Mouse (Mus musculus) bone marrow, adult 2 months (tissue): ENCODE measurements around the gene Gm17657. TPM values are rescaled to one million over a fixed set of nuclear protein-coding genes. Genes with fewer than 3 reads are reported as not detected.
A peak's percentile ranks its signal among the peaks of the same experiment; 100 is the strongest.

Experiments
- H3K27ac ChIP-seq: fragments of 200-500 bp; 2 replicates; pipeline ENCODE4 v1.5.1; 2012; ENCODE audit warnings: low read depth, mild to moderate bottlenecking, control low read depth, inconsistent platforms, low read length; ENCODE audit not compliant: control insufficient read depth, poor library complexity, insufficient read depth
- H3K4me1 ChIP-seq: fragments of 200-500 bp; 2 replicates; pipeline ENCODE4 v1.6.1; 2011; ENCODE audit warnings: low read length; ENCODE audit not compliant: control insufficient read depth, insufficient read depth
- H3K4me3 ChIP-seq: fragments of 200-500 bp; replicated peaks from 2 replicates; pipeline ENCODE3; 2011; ENCODE audit warnings: mild to moderate bottlenecking, low read depth, low read length, control low read depth; ENCODE audit not compliant: control insufficient read depth
- CTCF ChIP-seq: fragments of 200-500 bp; IDR thresholded peaks from 2 replicates; pipeline ENCODE4 v1.5.1; 2011; ENCODE audit warnings: low read length, control low read depth; ENCODE audit not compliant: control insufficient read depth, insufficient read depth
- POLR2A ChIP-seq: fragments of 200-500 bp; IDR thresholded peaks from 2 replicates; pipeline ENCODE4 v1.6.1; 2011; ENCODE audit warnings: low read depth, mild to moderate bottlenecking, control low read depth, low read length, borderline replicate concordance; ENCODE audit not compliant: control insufficient read depth
- WGBS: fragments of 180-500 bp; shearing (Covaris S2); methylation state at CpG from one replicate; pipeline ENCODE4 v1.1.7; 2018; 5-methylcytosine and 5-hydroxymethylcytosine counted together
- polyA plus RNA-seq: library from polyadenylated mRNA; stranded (reverse); fragments of >200 nt; gene quantifications from 2 replicates; pipeline ENCODE4 v1.2.4, GENCODE M21; 2011; ENCODE audit warnings: low replicate concordance; ENCODE audit not compliant: missing spikeins, insufficient read depth, insufficient read length

Gm17657 gene
- polyA plus RNA-seq: 0.65 TPM in 1 of 2 replicates, not detected in the other

GRCm38 (mm10) chr17:29549543-29550428, at the start of gene Gm17657, which contains the start of gene Tbc1d22b:
Gene Gm17657 (minus strand): TSS chr17:29549638.
Gene Tbc1d22b (plus strand): TSS chr17:29549785.
- no peak for TF ChIP-seq CTCF
- peak; percentile 47; the same call in 1 of the 2 replicates for TF ChIP-seq POLR2A
- Histone ChIP-seq H3K4me1 (peaks cover 3% of the 10 kb centered on the region; the same call in 1 of the 2 replicates), H3K27ac (peak within 1 kb of the TSS; percentile 50; the same call in 1 of the 2 replicates), H3K4me3 (peak within 1 kb of the TSS; percentile 71)
- 1% methylated on average over 44 of the region's 44 CpGs for WGBS

GRCm38 (mm10) chr17:29599051-29599450, 49.6 kb upstream of the Gm17657 start:
- WGBS: 94% methylated on average over 14 of the region's 14 CpGs
- Histone ChIP-seq H3K4me1 (no peaks in the 10 kb centered on the region), H3K27ac (no peak overlapping the region), H3K4me3 (no peak overlapping the region)
- no peak for TF ChIP-seq CTCF
- no peak for TF ChIP-seq POLR2A

- TF ChIP-seq CTCF (no peak), POLR2A (no peak)
- Histone ChIP-seq H3K27ac (no peak overlapping the region), H3K4me1 (no peaks in the 10 kb centered on the region), H3K4me3 (no peak overlapping the region)
- WGBS: 89% methylated on average over 13 of the region's 13 CpGs
Measured at GRCm38 (mm10) chr17:29596771-29597132, 47.3 kb upstream of the Gm17657 start.

GRCm38 (mm10) chr17:29595891-29596770, 46.7 kb upstream of the Gm17657 start:
- TF ChIP-seq POLR2A: no peak
- no peak overlapping the region for H3K4me3 ChIP-seq
- no peak overlapping the region for H3K27ac ChIP-seq
- 88% methylated on average over 15 of the region's 15 CpGs for WGBS
- no peaks in the 10 kb centered on the region for H3K4me1 ChIP-seq

GRCm38 (mm10) chr17:29589221-29589898, 39.9 kb upstream of the Gm17657 start:
- WGBS: 79% methylated on average over 11 of the region's 11 CpGs
- Histone ChIP-seq H3K4me1 (no peaks in the 10 kb centered on the region), H3K27ac (no peak overlapping the region), H3K4me3 (no peak overlapping the region)
- TF ChIP-seq POLR2A: no peak
- no peak for TF ChIP-seq CTCF

GRCm38 (mm10) chr17:29586921-29587320, 37.5 kb upstream of the Gm17657 start:
- no peak overlapping the region for H3K27ac ChIP-seq
- no peaks in the 10 kb centered on the region for H3K4me1 ChIP-seq
- WGBS: 92% methylated on average over 9 of the region's 9 CpGs
- no peak overlapping the region for H3K4me3 ChIP-seq
- TF ChIP-seq CTCF (no peak), POLR2A (no peak)

- 8% methylated on average over 6 of the region's 6 CpGs for WGBS
- Histone ChIP-seq H3K4me3 (no peak overlapping the region), H3K27ac (no peak overlapping the region), H3K4me1 (no peaks in the 10 kb centered on the region)
- TF ChIP-seq POLR2A (no peak), CTCF (no peak)
Measured at GRCm38 (mm10) chr17:29585446-29585845, 36.0 kb upstream of the Gm17657 start.
